Mouse (Mus musculus) forebrain, embryonic 14.5 days (tissue): ENCODE results near the gene Tmem243. TPM values are rescaled to one million over a fixed set of nuclear protein-coding genes. Genes with fewer than 3 reads are reported as not detected.

Experiments used
- ATAC-seq: fragments of 200-750 bp; cut with Nextera tagmentation; 2 replicates; pipeline ENCODE4 v1.8.0; 2017; ENCODE audit warnings: mild to moderate bottlenecking, moderate library complexity
- DNase-seq: peaks from one replicate; pipeline ENCODE4 v3.0.0-alpha.2; 2015; ENCODE audit warnings: low spot score
- H3K27ac ChIP-seq: fragments of 300-500 bp; sonication (generic); 2 replicates; pipeline ENCODE4 v1.5.1; 2014; ENCODE audit warnings: low read depth, mild to moderate bottlenecking, control low read depth, low read length, moderate library complexity
- H3K27me3 ChIP-seq: fragments of 300-500 bp; sonication (generic); replicated peaks from 2 replicates; pipeline ENCODE4 v1.6.1; 2014; ENCODE audit warnings: low read length, control low read depth, mixed read lengths; ENCODE audit not compliant: control insufficient read depth, insufficient read depth
- H3K36me3 ChIP-seq: fragments of 300-500 bp; sonication (generic); 2 replicates; pipeline ENCODE4 v1.6.1; 2014; ENCODE audit warnings: low read length, control low read depth; ENCODE audit not compliant: control insufficient read depth, insufficient read depth
- H3K4me1 ChIP-seq: fragments of 300-500 bp; sonication (generic); 2 replicates; pipeline ENCODE4 v1.6.1; 2014; ENCODE audit warnings: antibody characterized with exemption, low read length, control low read depth; ENCODE audit not compliant: control insufficient read depth, insufficient read depth
- H3K4me2 ChIP-seq: fragments of 300-500 bp; sonication (generic); 2 replicates; pipeline ENCODE4 v1.6.1; 2014; ENCODE audit warnings: mild to moderate bottlenecking, control low read depth, low read length
- H3K4me3 ChIP-seq: fragments of 300-500 bp; sonication (generic); 2 replicates; pipeline ENCODE4 v1.5.1; 2014; ENCODE audit warnings: low read depth, low read length, control low read depth
- H3K9ac ChIP-seq: fragments of 300-500 bp; sonication (generic); 2 replicates; pipeline ENCODE4 v1.6.1; 2014; ENCODE audit warnings: mild to moderate bottlenecking, low read length, control low read depth, moderate library complexity
- H3K9me3 ChIP-seq: fragments of 300-500 bp; sonication (generic); replicated peaks from 2 replicates; pipeline ENCODE4 v1.6.1; 2016; ENCODE audit warnings: low read length, control low read depth, mixed read lengths; ENCODE audit not compliant: control insufficient read depth
- WGBS: fragments of 180-500 bp; shearing (Covaris S2); extraction: QIAGEN DNeasy Blood & Tissue Kit; methylation state at CpG from one replicate; pipeline ENCODE4 v1.1.7; 2014; 5-methylcytosine and 5-hydroxymethylcytosine counted together
- polyA plus RNA-seq: library from polyadenylated mRNA; unstranded; fragments of >200 nt; fragmentation: Nextera tagmentation; extraction: Ambion mirVana; gene quantifications from 2 replicates; pipeline ENCODE4 v1.2.1, GENCODE M21; 2014

Tmem243 gene
- polyA plus RNA-seq, 1 experiment from 2014 or later = 14.2 TPM

GRCm38 (mm10) chr5:9102696-9103095 lies 2.2 kb downstream of the Tmem243 start:
- Histone ChIP-seq H3K4me2 (no peak overlapping the region), H3K9ac (no peak overlapping the region), H3K27ac (no peak overlapping the region), H3K4me3 (no peak overlapping the region), H3K36me3 (no peaks in the 10 kb centered on the region), H3K9me3 (no peaks in the 10 kb centered on the region), H3K27me3 (no peaks in the 10 kb centered on the region), H3K4me1 (peaks cover 10% of the 10 kb centered on the region)
- WGBS = 96% methylated on average over 2 of the region's 2 CpGs
- no peak for ATAC-seq
- DNase-seq = no peak

- H3K36me3 ChIP-seq = no peaks in the 10 kb centered on the region
- no peak overlapping the region for H3K4me2 ChIP-seq
- ATAC-seq (no peak), DNase-seq (no peak)
- no peak overlapping the region for H3K9ac ChIP-seq
- H3K4me1 ChIP-seq = peaks cover 10% of the 10 kb centered on the region
- no peak overlapping the region for H3K4me3 ChIP-seq
- H3K9me3 ChIP-seq = no peaks in the 10 kb centered on the region
- WGBS = 93% methylated on average over 8 of the region's 8 CpGs
- H3K27me3 ChIP-seq = no peaks in the 10 kb centered on the region
- no peak overlapping the region for H3K27ac ChIP-seq
These were observed 3.5 kb downstream of the Tmem243 start for GRCm38 (mm10) chr5:9103958-9104357.

- H3K4me3 ChIP-seq = no peak overlapping the region
- no peak overlapping the region for H3K9ac ChIP-seq
- ATAC-seq (no peak), DNase-seq (no peak)
- H3K27me3 ChIP-seq = no peaks in the 10 kb centered on the region
- WGBS = 87% methylated on average over 6 of the region's 6 CpGs
- peaks cover under 1% of the 10 kb centered on the region; the same call in 1 of the 2 replicates for H3K4me1 ChIP-seq
- no peaks in the 10 kb centered on the region for H3K36me3 ChIP-seq
- H3K4me2 ChIP-seq = no peak overlapping the region
- no peak overlapping the region for H3K27ac ChIP-seq
- no peaks in the 10 kb centered on the region for H3K9me3 ChIP-seq
These were observed 6.3 kb downstream of the Tmem243 start for GRCm38 (mm10) chr5:9106806-9107205.

- DNase-seq = no peak
- Histone ChIP-seq H3K27me3 (no peaks in the 10 kb centered on the region), H3K27ac (no peak overlapping the region), H3K4me2 (no peak overlapping the region), H3K9ac (no peak overlapping the region), H3K9me3 (no peaks in the 10 kb centered on the region), H3K4me1 (no peaks in the 10 kb centered on the region), H3K4me3 (no peak overlapping the region), H3K36me3 (no peaks in the 10 kb centered on the region)
- ATAC-seq = no peak
- WGBS = 87% methylated on average over 8 of the region's 8 CpGs
These were observed 7.0 kb downstream of the Tmem243 start for GRCm38 (mm10) chr5:9107296-9108089.

- no peaks in the 10 kb centered on the region for H3K36me3 ChIP-seq
- no peak overlapping the region for H3K9ac ChIP-seq
- H3K27ac ChIP-seq = no peak overlapping the region
- no peak overlapping the region for H3K4me2 ChIP-seq
- H3K4me1 ChIP-seq = no peaks in the 10 kb centered on the region
- no peaks in the 10 kb centered on the region for H3K9me3 ChIP-seq
- ATAC-seq (no peak), DNase-seq (no peak)
- no peaks in the 10 kb centered on the region for H3K27me3 ChIP-seq
- 90% methylated on average over 5 of the region's 5 CpGs for WGBS
- H3K4me3 ChIP-seq = no peak overlapping the region
These were observed 8.0 kb downstream of the Tmem243 start for GRCm38 (mm10) chr5:9108490-9108889.

GRCm38 (mm10) chr5:9109582-9109981 lies 9.1 kb downstream of the Tmem243 start:
- H3K9me3 ChIP-seq = no peaks in the 10 kb centered on the region
- ATAC-seq (no peak), DNase-seq (no peak)
- no peak overlapping the region for H3K4me2 ChIP-seq
- no peaks in the 10 kb centered on the region for H3K36me3 ChIP-seq
- H3K9ac ChIP-seq = no peak overlapping the region
- H3K4me1 ChIP-seq = no peaks in the 10 kb centered on the region
- no peak overlapping the region for H3K27ac ChIP-seq
- H3K4me3 ChIP-seq = no peak overlapping the region
- no peaks in the 10 kb centered on the region for H3K27me3 ChIP-seq

GRCm38 (mm10) chr5:9111285-9111684 lies 10.8 kb downstream of the Tmem243 start:
- Histone ChIP-seq H3K4me1 (no peaks in the 10 kb centered on the region), H3K9ac (no peak overlapping the region), H3K4me3 (no peak overlapping the region), H3K9me3 (no peaks in the 10 kb centered on the region), H3K36me3 (peaks cover 4% of the 10 kb centered on the region), H3K4me2 (no peak overlapping the region), H3K27me3 (no peaks in the 10 kb centered on the region), H3K27ac (no peak overlapping the region)
- no peak for DNase-seq
- no peak; the same call in 1 of the 2 replicates for ATAC-seq
- 55% methylated on average over 2 of the region's 2 CpGs for WGBS

GRCm38 (mm10) chr5:9111759-9112158 lies 11.3 kb downstream of the Tmem243 start:
- H3K27me3 ChIP-seq = no peaks in the 10 kb centered on the region
- DNase-seq = peak; percentile 78
- peaks cover 8% of the 10 kb centered on the region for H3K36me3 ChIP-seq
- no peaks in the 10 kb centered on the region for H3K9me3 ChIP-seq
- no peak overlapping the region for H3K4me3 ChIP-seq
- WGBS = 16% methylated on average over 5 of the region's 5 CpGs
- no peak overlapping the region for H3K9ac ChIP-seq
- no peaks in the 10 kb centered on the region for H3K4me1 ChIP-seq
- H3K4me2 ChIP-seq = no peak overlapping the region
- peak; percentile 65 for ATAC-seq
- no peak overlapping the region for H3K27ac ChIP-seq

GRCm38 (mm10) chr5:9114162-9114561 lies 13.7 kb downstream of the Tmem243 start:
- 36% methylated on average over 6 of the region's 6 CpGs for WGBS
- no peaks in the 10 kb centered on the region for H3K27me3 ChIP-seq
- H3K9me3 ChIP-seq = no peaks in the 10 kb centered on the region
- H3K4me3 ChIP-seq = no peak overlapping the region
- no peak overlapping the region for H3K9ac ChIP-seq
- peak; percentile 74 for ATAC-seq
- DNase-seq = peak; percentile 71
- H3K4me1 ChIP-seq = no peaks in the 10 kb centered on the region
- H3K27ac ChIP-seq = 0 out of 2 replicates have a peak overlapping the region, but pooled peaks have one; percentile 3
- peaks cover 26% of the 10 kb centered on the region for H3K36me3 ChIP-seq
- H3K4me2 ChIP-seq = no peak overlapping the region
